Mouse (Mus musculus) heart, adult 2 months (tissue): ENCODE data around the gene 1700023F06Rik. TPM values are rescaled to one million over a fixed set of nuclear protein-coding genes. Genes with fewer than 3 reads are reported as not detected.

Experiments
- DNase-seq, 2 experiments: peaks; one replicate each; pipeline ENCODE4 v3.0.0; 2021
- H3K27ac ChIP-seq: fragments of 200-600 bp; 2 replicates; pipeline ENCODE4 v1.8.1; 2022
- H3K27me3 ChIP-seq: fragments of 200-500 bp; 2 replicates; pipeline ENCODE4 v1.6.1; 2012; ENCODE audit warnings: mild to moderate bottlenecking, low read length, inconsistent platforms, mixed read lengths; ENCODE audit not compliant: control insufficient read depth, insufficient read depth
- H3K36me3 ChIP-seq: fragments of 200-500 bp; 2 replicates; pipeline ENCODE4 v1.6.1; 2012; ENCODE audit warnings: low read length, inconsistent platforms; ENCODE audit not compliant: control insufficient read depth, insufficient read depth
- H3K4me1 ChIP-seq: fragments of 200-500 bp; 2 replicates; pipeline ENCODE4 v1.6.1; 2011; ENCODE audit warnings: low read length; ENCODE audit not compliant: control insufficient read depth, insufficient read depth
- H3K4me3 ChIP-seq: fragments of 200-600 bp; 2 replicates; pipeline ENCODE4 v1.8.1; 2022
- H3K79me2 ChIP-seq: fragments of 200-500 bp; replicated peaks from 2 replicates; pipeline ENCODE4 v1.6.1; 2012; ENCODE audit warnings: mild to moderate bottlenecking, inconsistent platforms, low read length, moderate library complexity, mixed read lengths; ENCODE audit not compliant: control insufficient read depth, insufficient read depth
- H3K9ac ChIP-seq: fragments of 200-500 bp; 2 replicates; pipeline ENCODE4 v1.6.1; 2012; ENCODE audit warnings: low read depth, mild to moderate bottlenecking, control low read depth, inconsistent platforms, low read length, mixed read lengths
- CTCF ChIP-seq: fragments of 200-600 bp; IDR thresholded peaks from 2 replicates; pipeline ENCODE4 v1.8.1; 2022; ENCODE audit warnings: antibody characterized with exemption, mild to moderate bottlenecking, moderate library complexity
- EP300 ChIP-seq: fragments of 200-500 bp; IDR thresholded peaks from 2 replicates; pipeline ENCODE4 v1.6.1; 2011; ENCODE audit warnings: low read depth, low read length, control low read depth; ENCODE audit not compliant: insufficient read depth
- POLR2A ChIP-seq: fragments of 200-500 bp; IDR thresholded peaks from 2 replicates; pipeline ENCODE4 v1.6.1; 2011; ENCODE audit warnings: mild to moderate bottlenecking, low read depth, low read length, control low read depth; ENCODE audit not compliant: insufficient read depth
- WGBS: fragments of 180-500 bp; shearing (Covaris S2); methylation state at CpG from one replicate; pipeline ENCODE4 v1.1.7; 2018; 5-methylcytosine and 5-hydroxymethylcytosine counted together
- intact Hi-C: fragments of 180-260 bp; cut with DNase I; formaldehyde crosslinking; loops from one replicate; pipeline ENCODE4 v1.15.1; 2025
- polyA plus RNA-seq: library from polyadenylated mRNA; depleted of rRNA; stranded (reverse); fragments of >200 nt; gene quantifications from 2 replicates; pipeline ENCODE4 v1.2.3, GENCODE M21; 2012
- total RNA-seq, 2 experiments: library from RNA; stranded (reverse); gene quantifications; 2 replicates each; pipeline ENCODE4 v1.2.3; 2021

1700023F06Rik gene
- total and polyA plus RNA-seq, 3 experiments: 0.21 TPM; not detected in 2

DNA sequence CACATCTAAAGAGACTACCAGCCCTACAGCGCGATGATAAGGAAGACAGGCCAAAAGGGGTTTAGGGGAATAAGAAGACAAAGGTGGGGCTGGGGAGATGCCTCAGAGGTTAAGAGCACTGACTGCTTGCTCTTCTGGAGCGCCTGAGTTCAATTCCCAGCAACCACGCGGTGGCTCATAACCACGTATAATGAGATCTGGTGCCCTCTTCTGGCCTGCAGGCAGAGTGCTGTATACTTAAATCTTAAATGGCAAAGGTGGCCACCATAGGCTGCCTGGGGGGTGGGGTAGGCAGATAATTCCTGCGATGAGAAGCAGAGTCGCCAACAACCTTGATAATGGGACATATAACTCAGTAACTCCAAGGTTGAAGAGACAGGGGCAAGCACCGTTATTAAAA lies 29.4 kb upstream of the 1700023F06Rik start:
- peaks cover 2% of the 10 kb centered on the region; the same call in 1 of the 2 replicates for H3K4me1 ChIP-seq
- H3K4me3 ChIP-seq: no peak overlapping the region
- H3K36me3 ChIP-seq: no peaks in the 10 kb centered on the region
- no peaks in the 10 kb centered on the region for H3K79me2 ChIP-seq
- no peak overlapping the region for H3K9ac ChIP-seq
- TF ChIP-seq CTCF: peak; percentile 43
- TF ChIP-seq EP300: no peak
- no peaks in the 10 kb centered on the region for H3K27me3 ChIP-seq
- no peak for DNase-seq
- intact Hi-C loops: no loop called here
- no peak overlapping the region for H3K27ac ChIP-seq
- WGBS: 85% methylated on average over 9 of the region's 9 CpGs

DNA sequence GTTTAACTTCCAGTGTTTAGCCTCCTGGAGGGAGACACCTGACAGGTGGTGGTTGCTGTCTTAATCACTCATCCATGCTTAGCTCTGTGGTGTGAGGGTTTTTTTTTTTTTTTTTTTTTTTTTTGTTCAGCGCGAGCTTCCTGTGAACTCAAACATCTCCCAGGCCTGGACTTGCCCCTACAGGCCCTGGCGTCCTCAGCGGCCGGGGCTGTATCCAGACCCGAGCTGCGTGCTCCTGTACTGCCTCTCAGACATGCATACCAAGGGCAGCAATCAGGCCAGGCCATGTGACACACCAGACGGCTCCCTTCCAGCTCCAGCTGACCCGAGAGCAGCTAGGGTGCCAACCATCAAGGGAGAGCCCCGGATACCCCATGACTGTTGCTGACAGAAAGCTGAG lies 28.5 kb upstream of the 1700023F06Rik start:
- no peak overlapping the region for H3K4me3 ChIP-seq
- H3K27me3 ChIP-seq: no peaks in the 10 kb centered on the region
- H3K9ac ChIP-seq: no peak overlapping the region
- H3K79me2 ChIP-seq: no peaks in the 10 kb centered on the region
- intact Hi-C loops: no loop called here
- no peaks in the 10 kb centered on the region for H3K36me3 ChIP-seq
- peaks cover 2% of the 10 kb centered on the region; the same call in 1 of the 2 replicates for H3K4me1 ChIP-seq
- peak in 1 of 2 experiments; percentile 30 for DNase-seq
- WGBS: 65% methylated on average over 10 of the region's 10 CpGs
- TF ChIP-seq EP300: no peak
- no peak for TF ChIP-seq POLR2A
- TF ChIP-seq CTCF: no peak
- no peak overlapping the region for H3K27ac ChIP-seq

DNA sequence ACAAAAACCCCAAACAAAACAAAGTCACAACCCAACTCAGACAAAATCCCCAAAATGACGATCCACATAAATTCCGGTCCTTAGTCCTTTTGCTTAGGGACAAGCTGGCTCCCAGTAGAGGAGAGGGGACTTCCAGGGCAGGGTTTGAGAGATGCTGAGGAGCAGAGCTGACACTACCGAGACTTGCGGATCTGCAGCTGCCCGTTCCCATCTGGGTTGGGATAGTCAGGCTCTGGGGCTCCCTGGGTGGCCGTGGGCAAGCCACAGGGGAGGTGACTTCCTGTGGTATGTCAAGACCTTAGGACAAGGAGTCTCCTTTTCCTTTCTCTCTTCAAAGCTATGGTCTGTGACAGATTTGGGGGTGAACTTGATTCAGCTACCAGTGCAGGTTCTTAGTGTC lies 28.1 kb upstream of the 1700023F06Rik start:
- intact Hi-C loops: no loop called here
- no peaks in the 10 kb centered on the region for H3K27me3 ChIP-seq
- no peak overlapping the region for H3K4me3 ChIP-seq
- no peak for DNase-seq
- 81% methylated on average over 6 of the region's 6 CpGs for WGBS
- peaks cover 2% of the 10 kb centered on the region; the same call in 1 of the 2 replicates for H3K4me1 ChIP-seq
- no peaks in the 10 kb centered on the region for H3K36me3 ChIP-seq
- no peak overlapping the region for H3K9ac ChIP-seq
- TF ChIP-seq CTCF (no peak), EP300 (no peak), POLR2A (no peak)
- H3K27ac ChIP-seq: no peak overlapping the region
- no peaks in the 10 kb centered on the region for H3K79me2 ChIP-seq

DNA sequence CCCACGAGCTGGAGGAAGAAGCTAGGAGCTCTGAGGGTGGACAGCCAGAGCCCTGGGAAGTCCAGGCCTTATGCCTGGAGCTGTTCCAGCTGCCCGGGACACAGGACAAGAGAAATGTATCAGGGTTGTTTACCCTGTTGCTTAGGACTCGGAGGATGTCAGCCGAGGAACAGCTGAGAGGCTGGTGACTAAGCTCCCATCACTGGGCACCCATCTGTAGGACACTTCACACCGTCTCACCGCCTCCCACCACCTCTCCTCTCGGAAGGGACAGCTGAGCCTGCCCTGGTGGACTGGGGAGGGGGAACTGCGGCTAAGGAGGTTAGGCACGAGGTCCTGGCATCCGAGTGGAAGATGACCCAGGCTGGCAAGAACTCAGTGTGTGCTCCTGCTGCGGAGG lies 27.3 kb upstream of the 1700023F06Rik start:
- Histone ChIP-seq H3K27ac (no peak overlapping the region), H3K9ac (no peak overlapping the region)
- peak in 1 of 2 experiments; percentile 53 for DNase-seq

DNA sequence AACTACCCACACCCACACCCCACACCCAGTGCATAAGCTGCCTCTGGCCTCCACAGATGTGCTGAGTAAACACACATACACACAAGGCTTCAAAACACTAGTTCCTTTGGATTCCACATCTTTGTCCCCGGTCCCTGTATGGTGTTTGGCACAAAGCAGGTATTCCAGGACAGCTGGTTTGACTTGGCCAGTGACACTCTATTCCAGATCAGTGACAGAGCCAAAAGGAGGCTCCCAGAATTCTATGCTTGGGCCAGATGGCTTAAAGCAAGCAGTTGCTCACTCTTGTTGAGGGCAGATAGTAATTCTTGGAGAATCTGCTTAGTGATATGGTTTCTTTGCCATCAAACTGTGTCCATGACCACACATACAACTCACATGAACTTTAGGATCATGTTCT lies 26.1 kb upstream of the 1700023F06Rik start:
- Histone ChIP-seq H3K27me3 (no peaks in the 10 kb centered on the region), H3K4me3 (no peak overlapping the region), H3K27ac (no peak overlapping the region), H3K36me3 (no peaks in the 10 kb centered on the region), H3K79me2 (no peaks in the 10 kb centered on the region), H3K4me1 (peaks cover 2% of the 10 kb centered on the region; the same call in 1 of the 2 replicates), H3K9ac (no peak overlapping the region)
- no peak for DNase-seq
- intact Hi-C loops: no loop called here
- 53% methylated on average over 1 of the region's 1 CpGs for WGBS
- no peak for TF ChIP-seq POLR2A
- TF ChIP-seq CTCF: no peak
- TF ChIP-seq EP300: no peak

More for the DNA sequence above, 27.3 kb upstream of the 1700023F06Rik start:
- 54% methylated on average over 11 of the region's 11 CpGs for WGBS
- H3K4me3 ChIP-seq: no peak overlapping the region
- H3K36me3 ChIP-seq: no peaks in the 10 kb centered on the region
- no peaks in the 10 kb centered on the region for H3K79me2 ChIP-seq
- H3K4me1 ChIP-seq: peaks cover 2% of the 10 kb centered on the region; the same call in 1 of the 2 replicates
- intact Hi-C loops: no loop called here
- no peaks in the 10 kb centered on the region for H3K27me3 ChIP-seq
- no peak for TF ChIP-seq EP300
- no peak for TF ChIP-seq CTCF
- no peak for TF ChIP-seq POLR2A

DNA sequence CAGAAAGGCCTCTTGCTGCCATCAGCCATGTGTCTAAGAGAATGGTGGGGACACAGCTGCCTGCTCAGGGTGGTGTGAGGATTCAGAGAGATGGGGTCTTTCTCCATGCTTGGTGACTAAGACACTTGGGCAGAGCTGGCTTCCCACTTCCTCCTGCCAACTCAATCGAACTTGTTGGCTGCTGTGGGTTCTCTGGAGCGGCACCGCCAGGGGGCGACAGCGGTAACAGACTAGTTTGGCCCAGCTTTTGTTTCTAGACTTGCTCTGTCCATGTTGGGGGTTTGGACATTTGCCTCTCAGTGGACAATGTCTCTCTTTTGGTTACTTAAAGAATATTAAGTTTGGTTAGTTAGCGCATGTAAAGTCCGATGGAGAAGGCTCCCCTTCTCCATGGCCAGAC lies 24.6 kb upstream of the 1700023F06Rik start:
- H3K79me2 ChIP-seq: no peaks in the 10 kb centered on the region
- no peaks in the 10 kb centered on the region for H3K27me3 ChIP-seq
- no peak overlapping the region for H3K27ac ChIP-seq
- no peak for TF ChIP-seq POLR2A
- TF ChIP-seq EP300: peak; percentile 56; the same call in 1 of the 2 replicates
- TF ChIP-seq CTCF: peak; percentile 97
- peaks cover 2% of the 10 kb centered on the region; the same call in 1 of the 2 replicates for H3K4me1 ChIP-seq
- no peak overlapping the region for H3K4me3 ChIP-seq
- intact Hi-C loops: loop anchor here (1.0 to 2.0 kb wide), 3 partner anchors 39 to 92 kb away; no protein-coding TSS in a partner anchor
- H3K9ac ChIP-seq: no peak overlapping the region
- peak; percentile 86 to 89 for DNase-seq
- 27% methylated on average over 7 of the region's 7 CpGs for WGBS
- no peaks in the 10 kb centered on the region for H3K36me3 ChIP-seq
